Mouse (Mus musculus): ENCODE data around the gene 9930021J03Rik. TPM values are rescaled to one million over a fixed set of nuclear protein-coding genes. Genes with fewer than 3 reads are reported as not detected.

The 9930021J03Rik gene
- polyA plus RNA-seq, 1 experiment from 2014 or later, result 5.7 TPM

DNA sequence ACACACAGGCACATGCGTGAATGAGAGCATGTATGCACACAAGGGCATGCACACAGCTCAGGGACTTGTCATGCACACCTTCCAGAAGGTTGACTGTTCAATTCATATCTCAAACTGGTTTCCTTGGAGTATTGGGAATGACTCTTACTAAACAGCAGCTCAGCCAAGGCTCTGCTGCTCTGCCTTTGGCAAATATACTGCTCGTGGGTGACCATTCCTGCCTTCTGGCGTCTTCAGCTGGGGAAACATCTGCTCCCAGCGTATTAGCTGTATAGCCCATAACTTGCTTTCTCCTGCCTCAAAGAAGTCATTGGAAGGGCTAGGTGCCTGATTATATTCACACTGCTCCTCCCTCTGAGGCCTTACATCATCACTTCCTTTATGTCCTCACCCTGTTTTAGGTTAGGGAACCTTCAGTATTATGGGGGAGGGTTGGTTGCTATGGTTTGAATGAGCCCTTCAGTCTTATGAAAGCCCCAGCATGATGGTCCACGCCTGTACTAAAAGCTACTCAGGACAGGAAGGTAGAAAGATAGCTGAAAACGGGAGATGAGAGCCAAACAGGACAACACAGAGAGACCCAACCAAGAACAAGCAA lies 127.5 kb downstream of the 9930021J03Rik start:
- 87% methylated on average over 6 of the region's 6 CpGs for WGBS
- Histone ChIP-seq H3K9ac (no peak overlapping the region), H3K4me3 (replicated peaks) (no peak overlapping the region), H3K4me1 (peaks cover 16% of the 10 kb centered on the region), H3K36me3 (no peaks in the 10 kb centered on the region), H3K4me2 (no peak overlapping the region), H3K27me3 (no peaks in the 10 kb centered on the region), H3K9me3 (replicated peaks) (no peaks in the 10 kb centered on the region), H3K27ac (no peak overlapping the region)
- ATAC-seq (replicated peaks; ENCODE audit: low FRiP score), result no peak

DNA sequence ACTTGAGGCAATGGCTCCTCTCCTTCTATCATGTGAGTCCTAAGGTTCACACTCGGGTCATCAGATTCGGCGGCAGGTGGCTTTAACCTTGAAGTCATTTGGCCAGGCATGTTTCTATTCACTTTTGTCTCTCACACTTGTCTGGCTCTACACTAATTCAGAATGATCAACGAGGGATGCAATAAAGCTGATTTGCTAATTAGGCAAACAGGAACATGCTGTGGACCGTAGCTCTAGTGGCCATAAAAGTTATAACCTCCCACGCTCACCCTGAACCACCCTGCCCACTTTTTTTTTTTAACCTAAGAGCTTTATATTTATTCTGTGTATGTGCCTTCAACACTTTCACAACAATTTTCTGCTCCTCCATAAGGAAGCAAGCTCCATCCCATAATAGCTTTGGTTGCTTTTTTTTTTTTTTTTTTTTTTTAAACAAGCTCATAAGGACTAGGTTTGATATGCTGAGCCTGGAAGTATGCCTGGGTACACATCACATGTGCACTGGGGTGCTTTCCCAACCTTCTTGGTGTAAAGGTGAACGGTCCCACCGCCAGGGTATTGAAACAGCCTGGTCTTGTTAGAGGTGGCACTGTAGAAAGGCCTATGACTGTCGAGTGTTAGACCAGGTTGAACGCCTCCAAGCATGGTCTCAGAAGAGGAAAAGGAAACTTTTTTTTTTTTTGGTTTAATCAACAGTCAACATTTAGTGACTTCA lies 129.2 kb downstream of the 9930021J03Rik start:
- H3K4me1 ChIP-seq, result peaks cover 16% of the 10 kb centered on the region
- ATAC-seq (replicated peaks; ENCODE audit: low FRiP score), result 0 out of 2 replicates have a peak, but pooled peaks have one; percentile 6
- H3K4me2 ChIP-seq, result no peak overlapping the region
- H3K9ac ChIP-seq, result no peak overlapping the region
- WGBS, result 45% methylated on average over 10 of the region's 10 CpGs
- no peak overlapping the region for H3K27ac ChIP-seq
- H3K9me3 ChIP-seq (replicated peaks), result no peaks in the 10 kb centered on the region
- no peaks in the 10 kb centered on the region for H3K27me3 ChIP-seq
- no peaks in the 10 kb centered on the region for H3K36me3 ChIP-seq
- H3K4me3 ChIP-seq (replicated peaks), result no peak overlapping the region

DNA sequence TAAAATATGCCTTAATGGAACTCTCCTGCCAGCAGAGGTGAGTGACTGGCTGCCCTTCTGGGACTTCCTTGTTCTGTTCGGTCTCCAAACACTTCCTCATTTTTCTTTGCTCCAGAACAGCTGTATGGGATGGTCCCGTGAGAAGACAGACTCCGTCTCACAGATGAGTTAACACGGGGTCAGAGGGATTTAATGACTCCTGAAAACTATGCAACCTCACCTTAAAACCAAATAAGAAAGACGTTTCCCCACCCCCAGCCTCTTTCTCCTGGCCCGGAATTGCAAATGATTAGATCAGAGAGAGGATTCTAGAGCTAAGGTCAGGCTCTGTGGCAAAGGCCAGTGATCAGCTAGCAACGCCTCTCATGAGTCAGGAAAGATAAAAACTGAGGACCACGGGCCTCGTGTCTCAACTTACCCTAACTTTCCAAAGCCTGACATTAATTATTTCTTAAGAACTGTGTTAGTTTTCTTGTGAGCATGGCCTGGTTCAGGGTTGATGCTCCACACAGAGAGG lies 130.2 kb downstream of the 9930021J03Rik start:
- Histone ChIP-seq H3K27me3 (no peaks in the 10 kb centered on the region), H3K4me1 (peaks cover 16% of the 10 kb centered on the region), H3K9ac (no peak overlapping the region), H3K4me2 (no peak overlapping the region), H3K4me3 (replicated peaks) (no peak overlapping the region), H3K36me3 (no peaks in the 10 kb centered on the region), H3K9me3 (replicated peaks) (no peaks in the 10 kb centered on the region), H3K27ac (peak overlapping the region; percentile 45)
- ATAC-seq (replicated peaks; ENCODE audit: low FRiP score), result 0 out of 2 replicates have a peak, but pooled peaks have one; percentile 40
- WGBS, result 24% methylated on average over 9 of the region's 9 CpGs

DNA sequence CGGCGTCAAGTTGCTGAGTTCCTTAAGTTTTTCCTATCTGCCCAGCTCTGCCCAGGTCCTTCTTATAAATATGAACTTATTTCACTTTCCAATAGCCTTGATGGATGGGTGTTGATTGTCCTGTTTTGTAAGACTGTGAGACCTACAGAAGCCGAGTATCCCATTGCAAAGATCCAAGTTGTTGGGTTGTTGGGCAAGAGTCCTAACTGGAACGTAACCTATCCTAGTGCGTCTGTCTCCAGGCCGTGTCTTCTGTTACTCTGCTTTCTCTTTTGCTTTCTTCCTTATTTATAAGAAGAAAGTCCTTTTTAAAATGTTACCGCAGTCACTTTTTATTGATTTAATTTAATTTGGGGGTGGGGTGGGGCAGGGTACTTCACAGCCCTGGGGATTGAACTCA lies 130.8 kb downstream of the 9930021J03Rik start:
- Histone ChIP-seq H3K4me3 (replicated peaks) (no peak overlapping the region), H3K4me1 (peaks cover 16% of the 10 kb centered on the region), H3K9ac (no peak overlapping the region), H3K4me2 (no peak overlapping the region), H3K36me3 (no peaks in the 10 kb centered on the region), H3K27ac (0 out of 2 replicates have a peak overlapping the region, but pooled peaks have one; percentile 45), H3K27me3 (no peaks in the 10 kb centered on the region), H3K9me3 (replicated peaks) (no peaks in the 10 kb centered on the region)
- WGBS, result 95% methylated on average over 7 of the region's 7 CpGs
- ATAC-seq (replicated peaks; ENCODE audit: low FRiP score), result no peak

DNA sequence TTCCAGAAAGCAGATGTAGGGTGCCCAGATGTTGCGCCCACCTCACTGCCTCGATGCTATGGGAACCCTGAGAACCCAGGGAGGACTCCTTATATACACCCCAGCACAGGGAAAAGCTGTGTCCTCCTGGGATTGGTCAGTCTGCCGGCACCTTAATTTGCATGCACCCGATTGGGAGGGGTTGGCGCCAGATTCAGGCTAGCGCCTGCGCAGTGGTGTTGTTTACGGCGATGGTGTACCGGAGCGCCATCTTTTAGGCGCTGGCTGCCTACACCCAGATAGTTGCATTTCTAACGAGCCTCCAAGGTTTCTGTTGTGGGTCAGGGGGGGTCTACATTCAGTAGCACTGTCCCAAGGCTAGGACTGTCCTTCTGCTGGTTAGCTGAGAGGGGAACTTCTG lies 133.1 kb downstream of the 9930021J03Rik start:
- Histone ChIP-seq H3K27ac (no peak overlapping the region), H3K36me3 (no peaks in the 10 kb centered on the region), H3K9ac (no peak overlapping the region), H3K27me3 (no peaks in the 10 kb centered on the region), H3K4me3 (replicated peaks) (no peak overlapping the region), H3K9me3 (replicated peaks) (no peaks in the 10 kb centered on the region), H3K4me1 (peaks cover 18% of the 10 kb centered on the region), H3K4me2 (no peak overlapping the region)
- 92% methylated on average over 13 of the region's 13 CpGs for WGBS
- no peak for ATAC-seq (replicated peaks; ENCODE audit: low FRiP score)

DNA sequence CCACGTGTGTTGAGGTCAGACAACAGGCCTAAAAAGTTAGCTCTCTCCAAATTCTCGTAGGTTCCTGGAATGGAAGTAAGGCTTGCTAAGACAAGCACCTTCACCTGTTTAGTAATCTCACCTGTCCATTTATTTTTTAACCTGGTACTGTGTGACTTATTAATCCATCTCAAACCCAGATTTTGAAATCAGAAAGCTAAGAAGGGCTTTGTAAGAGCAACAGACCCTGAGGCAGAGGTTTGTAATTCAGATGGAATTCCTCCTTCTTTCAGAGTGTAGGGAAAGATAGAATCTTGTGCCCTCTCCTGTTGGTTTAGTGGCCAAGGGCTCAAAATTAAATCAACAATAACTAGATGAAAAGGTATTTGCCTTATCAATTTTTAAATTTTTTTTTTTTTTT lies 134.6 kb downstream of the 9930021J03Rik start:
- Histone ChIP-seq H3K27ac (no peak overlapping the region), H3K9ac (no peak overlapping the region), H3K27me3 (no peaks in the 10 kb centered on the region), H3K4me3 (replicated peaks) (no peak overlapping the region), H3K4me1 (peaks cover 26% of the 10 kb centered on the region), H3K4me2 (no peak overlapping the region), H3K36me3 (no peaks in the 10 kb centered on the region), H3K9me3 (replicated peaks) (no peaks in the 10 kb centered on the region)
- 88% methylated on average over 2 of the region's 2 CpGs for WGBS
- no peak for ATAC-seq (replicated peaks; ENCODE audit: low FRiP score)

DNA sequence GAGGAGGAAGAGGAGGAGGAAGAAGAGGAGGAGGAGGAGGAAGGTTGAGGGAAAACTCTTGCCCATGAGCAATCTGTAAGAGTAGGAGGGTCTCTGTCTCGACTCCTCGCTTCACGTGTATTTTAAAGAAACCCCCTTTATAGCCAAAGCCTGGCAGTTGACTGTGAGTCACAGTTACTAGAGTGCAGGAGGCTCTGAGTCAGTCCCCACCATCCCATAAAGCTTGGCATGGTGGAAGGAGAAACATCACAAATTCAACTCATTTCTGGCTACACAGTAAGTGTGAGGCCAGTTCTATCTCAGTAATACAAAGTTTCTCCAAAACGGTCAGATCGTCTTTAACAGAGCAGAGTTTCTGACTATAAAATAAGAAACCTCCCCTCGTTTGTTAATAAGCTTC lies 135.5 kb downstream of the 9930021J03Rik start:
- H3K27ac ChIP-seq, result no peak overlapping the region

DNA sequence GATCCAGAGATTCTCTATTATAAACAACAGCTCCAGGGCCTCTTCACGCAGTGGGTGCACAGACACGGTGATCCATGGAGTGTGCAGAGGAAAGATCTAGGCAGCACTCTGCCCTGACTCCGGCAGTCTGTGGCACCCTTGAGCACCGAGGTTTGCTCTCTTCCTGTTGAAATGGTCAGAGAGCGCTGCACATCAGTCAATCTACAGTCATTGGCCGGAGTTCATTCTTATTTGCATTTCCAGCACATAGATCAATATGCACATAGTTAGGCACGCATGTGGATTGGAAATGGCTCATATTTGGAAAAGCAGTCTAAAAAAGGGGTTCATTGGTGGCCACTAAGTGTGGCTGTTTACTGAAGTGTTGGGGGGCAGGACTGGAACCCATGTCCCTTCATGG lies 137.7 kb downstream of the 9930021J03Rik start:
- H3K27ac ChIP-seq, result no peak overlapping the region
- H3K4me2 ChIP-seq, result no peak overlapping the region
- peaks cover 26% of the 10 kb centered on the region for H3K4me1 ChIP-seq
- H3K36me3 ChIP-seq, result no peaks in the 10 kb centered on the region
- no peak overlapping the region for H3K4me3 ChIP-seq (replicated peaks)
- no peak for ATAC-seq (replicated peaks; ENCODE audit: low FRiP score)
- 84% methylated on average over 7 of the region's 7 CpGs for WGBS
- no peaks in the 10 kb centered on the region for H3K27me3 ChIP-seq
- H3K9ac ChIP-seq, result no peak overlapping the region
- no peaks in the 10 kb centered on the region for H3K9me3 ChIP-seq (replicated peaks)

More for the DNA sequence above, 135.5 kb downstream of the 9930021J03Rik start:
- no peak overlapping the region for H3K9ac ChIP-seq
- no peak for ATAC-seq (replicated peaks; ENCODE audit: low FRiP score)
- H3K36me3 ChIP-seq, result no peaks in the 10 kb centered on the region
- no peaks in the 10 kb centered on the region for H3K9me3 ChIP-seq (replicated peaks)
- H3K4me2 ChIP-seq, result no peak overlapping the region
- peaks cover 20% of the 10 kb centered on the region for H3K4me1 ChIP-seq
- no peaks in the 10 kb centered on the region for H3K27me3 ChIP-seq
- 87% methylated on average over 6 of the region's 6 CpGs for WGBS
- H3K4me3 ChIP-seq (replicated peaks), result no peak overlapping the region

DNA sequence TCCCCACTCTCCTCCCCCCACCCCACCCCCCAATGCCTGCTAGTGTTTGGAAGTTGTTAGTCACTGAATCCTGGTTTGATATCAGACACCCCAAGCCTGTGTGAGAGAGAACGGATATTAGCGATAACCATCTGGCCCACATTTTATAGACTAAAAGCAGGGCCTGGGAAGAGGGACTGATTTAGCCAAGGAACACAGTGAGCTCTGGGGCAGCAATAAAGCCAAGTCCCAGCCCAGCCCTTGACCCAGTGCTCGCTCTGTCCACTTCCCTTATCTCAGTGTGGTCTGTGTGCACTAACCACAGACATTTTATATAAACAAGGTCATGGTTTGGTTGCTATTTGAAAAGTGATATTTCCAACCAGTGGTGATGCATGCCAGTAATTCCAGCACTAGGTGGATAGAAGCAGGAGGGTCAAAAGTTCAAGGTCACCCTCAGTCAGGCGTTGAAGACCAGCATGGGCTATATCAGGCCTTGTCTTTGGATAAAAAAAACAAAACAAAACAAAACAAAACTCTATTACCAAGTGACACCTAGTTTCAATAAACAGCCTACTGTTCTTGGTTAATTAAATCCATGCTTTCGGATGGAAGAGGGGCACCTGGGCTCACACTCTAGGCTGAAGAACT lies 138.7 kb downstream of the 9930021J03Rik start:
- Histone ChIP-seq H3K27ac (peak overlapping the region; percentile 54), H3K9me3 (replicated peaks) (no peaks in the 10 kb centered on the region), H3K4me1 (peaks cover 26% of the 10 kb centered on the region), H3K4me3 (replicated peaks) (no peak overlapping the region), H3K27me3 (no peaks in the 10 kb centered on the region), H3K36me3 (no peaks in the 10 kb centered on the region), H3K4me2 (no peak overlapping the region), H3K9ac (no peak overlapping the region)
- WGBS, result 36% methylated on average over 5 of the region's 5 CpGs
- ATAC-seq (replicated peaks; ENCODE audit: low FRiP score), result peak; percentile 77

DNA sequence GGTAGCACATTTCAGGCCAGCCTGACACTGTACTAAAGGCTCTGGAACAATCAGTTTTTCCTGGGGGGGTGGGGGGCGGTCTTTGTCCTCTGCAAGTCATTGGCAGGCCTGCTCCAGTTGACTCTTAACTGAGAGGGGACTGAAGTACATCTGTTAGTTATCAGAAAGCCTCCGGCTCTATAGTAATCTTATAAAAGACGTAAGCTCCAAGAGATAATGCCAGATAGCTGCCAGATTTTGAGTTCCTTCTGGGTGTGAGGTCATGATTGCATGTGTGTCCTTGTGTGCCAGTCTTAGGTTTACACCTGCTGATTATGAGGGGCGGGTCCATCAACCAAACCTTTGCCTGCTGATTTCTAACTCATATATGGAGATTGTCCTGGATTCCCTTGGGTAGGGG lies 139.6 kb downstream of the 9930021J03Rik start:
- peaks cover 26% of the 10 kb centered on the region for H3K4me1 ChIP-seq
- H3K27ac ChIP-seq, result 0 out of 2 replicates have a peak overlapping the region, but pooled peaks have one; percentile 54
- no peak for ATAC-seq (replicated peaks; ENCODE audit: low FRiP score)
- no peak overlapping the region for H3K9ac ChIP-seq
- no peaks in the 10 kb centered on the region for H3K27me3 ChIP-seq
- H3K4me3 ChIP-seq (replicated peaks), result no peak overlapping the region
- no peaks in the 10 kb centered on the region for H3K36me3 ChIP-seq
- H3K9me3 ChIP-seq (replicated peaks), result no peaks in the 10 kb centered on the region
- 79% methylated on average over 4 of the region's 4 CpGs for WGBS
- no peak overlapping the region for H3K4me2 ChIP-seq

DNA sequence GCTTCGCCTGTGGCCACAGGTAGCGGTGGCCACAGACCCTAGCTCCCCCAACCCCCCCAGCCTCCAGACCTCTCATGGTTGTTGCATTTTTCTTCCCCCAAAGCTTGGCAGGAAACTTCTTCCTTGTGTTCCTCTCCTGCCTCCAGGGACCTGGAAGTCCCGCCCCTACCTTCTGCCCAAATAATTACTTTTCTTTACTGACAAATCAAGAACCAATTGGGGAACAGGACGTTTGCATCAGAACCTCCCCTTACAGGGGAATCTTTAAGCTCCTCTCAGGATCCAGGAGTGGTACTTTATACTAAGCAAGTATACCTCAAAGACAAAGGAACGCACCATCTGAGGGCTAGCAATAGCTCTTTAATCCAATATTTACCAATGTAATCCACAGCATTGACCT lies 140.9 kb downstream of the 9930021J03Rik start:
- WGBS, result 84% methylated on average over 5 of the region's 5 CpGs
- ATAC-seq (replicated peaks; ENCODE audit: low FRiP score), result no peak
- Histone ChIP-seq H3K27me3 (no peaks in the 10 kb centered on the region), H3K4me3 (replicated peaks) (no peak overlapping the region), H3K9ac (no peak overlapping the region), H3K4me1 (peaks cover 26% of the 10 kb centered on the region), H3K9me3 (replicated peaks) (no peaks in the 10 kb centered on the region), H3K4me2 (no peak overlapping the region), H3K36me3 (no peaks in the 10 kb centered on the region), H3K27ac (no peak overlapping the region)

Data from kidney, embryonic 15.5 days (tissue).